ENCODE assay signal across 13 mouse cellular contexts in genomic region chr8:126540298-126540697, GRCm38 (mm10). TPM values are rescaled to one million over a fixed set of nuclear protein-coding genes. Genes with fewer than 3 reads are reported as not detected.
DNase-seq lines count a peak whose midpoint lies in the region; ATAC-seq and TF ChIP-seq lines count a peak whose summit lies in the region.
"Had no signal": no experiment of that assay in that cellular context is flagged by ENCODE, and none has a peak within 500 bp of the region (broad histone marks: within the 10 kb centered on the region; RNA-seq: fewer than 3 reads in every experiment).

No protein-coding gene starts in this region.

- no peaks in the 10 kb centered on the region for H3K27me3 ChIP-seq in kidney, embryonic 15.5 days
- no peaks in the 10 kb centered on the region for H3K27me3 ChIP-seq in stomach, embryonic 15.5 days (replicated peaks)
- H3K27me3 ChIP-seq: limb, embryonic 12.5 days; lung, embryonic 15.5 days had no signal

- DNase-seq in heart, adult 11 months = peak; percentile 89
- DNase-seq in heart, adult 8-10 months (ENCODE audit: low spot score) = no peak
- no peak for DNase-seq in kidney, postnatal 10 days
- no peak for DNase-seq in layer of hippocampus, postnatal 25 days (ENCODE audit: extremely low spot score in 1 of 2, low spot score in 1 of 2)
- DNase-seq: cerebellum, postnatal 14 days; right cerebral cortex, adult 18-20 months had no signal

- H3K9ac ChIP-seq in kidney, embryonic 15.5 days = no peak overlapping the region
- H3K9ac ChIP-seq in stomach, embryonic 15.5 days = no peak overlapping the region
- H3K9ac ChIP-seq: limb, embryonic 12.5 days; lung, embryonic 15.5 days had no signal

- ATAC-seq in kidney, embryonic 15.5 days (replicated peaks; ENCODE audit: low FRiP score) = no peak
- ATAC-seq in stomach, embryonic 15.5 days (ENCODE audit: insufficient read depth, low FRiP score, low read depth) = no peak

- WGBS in kidney, embryonic 15.5 days = 79% methylated on average over 5 of the region's 5 CpGs
- 64% methylated on average over 5 of the region's 5 CpGs for WGBS in stomach, embryonic 15.5 days

- H3K4me3 ChIP-seq in kidney, embryonic 15.5 days (replicated peaks) = no peak overlapping the region
- H3K4me3 ChIP-seq in embryonic fibroblast, embryonic 13.5 days (ENCODE audit: insufficient read depth, low read length) = no peak overlapping the region
- H3K4me3 ChIP-seq in stomach, embryonic 15.5 days (replicated peaks) = no peak overlapping the region
- H3K4me3 ChIP-seq: erythroblast, embryonic 14.5 days; limb, embryonic 12.5 days; lung, embryonic 15.5 days had no signal

- no peak for TF ChIP-seq POLR2A in embryonic fibroblast, embryonic 13.5 days (IDR thresholded peaks at IDR 0.05; ENCODE audit: low read depth, low read length)

- no peak overlapping the region for H3K4me2 ChIP-seq in kidney, embryonic 15.5 days
- no peak overlapping the region for H3K4me2 ChIP-seq in stomach, embryonic 15.5 days
- H3K4me2 ChIP-seq: limb, embryonic 12.5 days; lung, embryonic 15.5 days had no signal

- no peaks in the 10 kb centered on the region for H3K36me3 ChIP-seq in kidney, embryonic 15.5 days
- no peaks in the 10 kb centered on the region for H3K36me3 ChIP-seq in stomach, embryonic 15.5 days
- H3K36me3 ChIP-seq: G1E; limb, embryonic 12.5 days; lung, embryonic 15.5 days had no signal

- H3K9me3 ChIP-seq in kidney, embryonic 15.5 days (replicated peaks) = no peaks in the 10 kb centered on the region
- H3K9me3 ChIP-seq in stomach, embryonic 15.5 days = no peaks in the 10 kb centered on the region
- H3K9me3 ChIP-seq: G1E; limb, embryonic 12.5 days; lung, embryonic 15.5 days had no signal

- H3K4me1 ChIP-seq in kidney, embryonic 15.5 days = peaks cover 63% of the 10 kb centered on the region
- peaks cover 36% of the 10 kb centered on the region for H3K4me1 ChIP-seq in embryonic fibroblast, embryonic 13.5 days (ENCODE audit: control insufficient read depth, insufficient read depth, low read length)
- peaks cover 46% of the 10 kb centered on the region for H3K4me1 ChIP-seq in stomach, embryonic 15.5 days

- peak overlapping the region; percentile 57 for H3K27ac ChIP-seq in kidney, embryonic 15.5 days
- peak overlapping the region; percentile 97 for H3K27ac ChIP-seq in embryonic fibroblast, embryonic 13.5 days (ENCODE audit: insufficient read depth, low read length)
- H3K27ac ChIP-seq in stomach, embryonic 15.5 days = peak overlapping the region; percentile 83
- H3K27ac ChIP-seq: limb, embryonic 12.5 days; lung, embryonic 15.5 days had no signal

- TF ChIP-seq CTCF in embryonic fibroblast, embryonic 13.5 days (IDR thresholded peaks at IDR 0.05; ENCODE audit: borderline replicate concordance, insufficient read depth, low read length) = no peak

RNA-seq across cellular contexts. Expression of gene Irf2bp2, which starts 53.5 kb away (rescaled TPM):
- total RNA-seq in heart, adult 8-10 months (2022) = 10 to 100 TPM; 41.8 to 60.9 (median 50.3) TPM
- polyA plus RNA-seq in kidney, embryonic 15.5 days (2015; fragmentation: Nextera tagmentation; extraction: Ambion mirVana) = 12.3 and 13.3 TPM in 2 replicates
- 58.6 and 74.8 TPM in 2 replicates for polyA plus RNA-seq in embryonic fibroblast, embryonic 13.5 days (2011; ENCODE audit: insufficient read length, low read depth, missing spikeins)
- polyA plus RNA-seq in stomach, embryonic 15.5 days (2015; fragmentation: Nextera tagmentation; extraction: Ambion mirVana) = 12.5 and 13.4 TPM in 2 replicates
- 10 to 100 TPM; 55.4 to 59.0 TPM for total RNA-seq in layer of hippocampus, postnatal 25 days (2021)
